Mouse (Mus musculus) MEL (cell line): ENCODE measurements around the gene Fancc.

ENCODE experiments used
- CTCF ChIP-seq, 3 experiments: IDR thresholded peaks in 2 of 3; conservative IDR thresholded peaks in 1 of 3; 2 replicates each; pipeline ENCODE4 v1.5.1; 2011 to 2012; ENCODE audit warnings: low read length in 3 of 3, low read depth in 2 of 3, mild to moderate bottlenecking in 2 of 3, improper control_type of control experiment in 1 of 3, inconsistent platforms in 1 of 3, mixed read lengths in 1 of 3, moderate library complexity in 1 of 3; ENCODE audit not compliant: control insufficient read depth in 1 of 3, insufficient read depth in 1 of 3, poor library complexity in 1 of 3, severe bottlenecking in 1 of 3
- KAT2A ChIP-seq: conservative IDR thresholded peaks from 2 replicates; pipeline ENCODE4 v1.6.1; 2012; ENCODE audit warnings: low read depth, low read length, improper control_type of control experiment, inconsistent platforms
- NRF1 ChIP-seq: IDR thresholded peaks from 2 replicates; pipeline ENCODE4 v1.6.1; 2014; ENCODE audit warnings: low read depth, mild to moderate bottlenecking, inconsistent platforms, low read length, improper control_type of control experiment, moderate library complexity; ENCODE audit not compliant: poor library complexity, insufficient read depth, severe bottlenecking
- POLR2A ChIP-seq, 2 experiments: IDR thresholded peaks; 2 replicates each; pipeline ENCODE4 v1.6.1; 2011 to 2012; ENCODE audit warnings: low read length in 2 of 2, mild to moderate bottlenecking in 2 of 2, control low read depth in 1 of 2, improper control_type of control experiment in 1 of 2, low read depth in 1 of 2, moderate library complexity in 1 of 2; ENCODE audit not compliant: control insufficient read depth in 1 of 2, insufficient read depth in 1 of 2, poor library complexity in 1 of 2
- ZC3H11A ChIP-seq: IDR thresholded peaks from 2 replicates; pipeline ENCODE4 v1.6.1; 2012; ENCODE audit warnings: low read depth, mild to moderate bottlenecking, inconsistent platforms, low read length, improper control_type of control experiment

DNA sequence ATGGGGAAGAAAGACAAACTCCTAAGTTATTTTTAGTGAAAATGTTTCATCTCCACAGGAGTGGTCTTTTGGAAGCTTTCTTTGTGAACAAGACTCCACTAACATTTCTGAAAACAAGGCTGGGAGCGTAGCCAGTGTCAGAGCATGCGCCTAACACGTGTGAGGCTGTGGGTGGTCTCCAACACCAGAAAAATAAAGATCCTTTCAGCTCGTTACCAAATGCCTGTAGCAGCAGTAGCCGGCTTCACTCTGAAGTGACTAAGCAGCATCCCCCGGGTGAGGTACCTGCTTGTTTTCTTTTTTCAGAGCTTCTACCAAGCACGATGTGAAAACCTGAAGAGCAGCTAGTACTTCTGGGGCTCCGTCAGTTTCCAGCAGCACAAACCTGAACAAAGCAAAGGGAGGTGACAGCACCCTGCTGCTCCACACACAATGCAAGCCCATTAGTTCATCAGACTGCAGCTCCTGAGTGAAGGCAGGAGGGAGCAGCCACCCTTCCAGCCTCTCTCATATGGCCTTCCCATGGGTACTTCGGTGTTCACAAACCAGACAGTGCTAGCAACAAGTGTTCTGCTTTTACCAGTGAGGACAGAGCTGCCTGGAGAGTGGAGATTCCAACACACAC is 166.7 kb downstream of the Fancc start:
- TF ChIP-seq NRF1 (no peak), POLR2A (IDR thresholded peaks at IDR 0.05; ENCODE audit: control insufficient read depth in 1 of 2, insufficient read depth in 1 of 2, low read depth in 1 of 2, low read length in 2 of 2, poor library complexity in 1 of 2) (no peak), CTCF (IDR thresholded peaks at IDR 0.05 in 2 of 3, conservative IDR thresholded peaks at IDR 0.05 in 1 of 3; ENCODE audit: control insufficient read depth in 1 of 3, insufficient read depth in 1 of 3, low read depth in 2 of 3, low read length in 3 of 3, poor library complexity in 1 of 3, severe bottlenecking in 1 of 3) (no peak), ZC3H11A (no peak), KAT2A (no peak)
